Comparison of ENCODE assay signal across 11 mouse cellular contexts in the genomic region with DNA sequence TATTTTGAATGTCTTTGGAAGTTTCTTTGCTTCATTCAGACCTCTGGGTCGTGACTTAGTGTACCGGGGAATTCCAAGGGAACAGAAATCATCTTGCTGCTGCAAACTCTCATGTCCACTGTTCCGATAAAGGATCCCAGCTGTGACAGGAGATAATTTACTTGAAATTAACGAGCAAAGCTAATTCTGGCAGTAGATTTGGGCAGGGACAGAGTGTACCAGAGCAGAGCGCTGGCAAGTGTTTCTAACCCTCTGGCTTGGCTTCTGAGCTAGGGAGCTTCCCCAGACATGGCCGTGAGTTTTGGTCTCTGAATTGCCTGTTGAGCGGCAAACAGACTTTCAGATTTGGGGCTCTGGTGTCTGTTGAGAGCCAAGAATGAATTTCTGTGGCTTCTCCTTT. TPM values are rescaled to one million over a fixed set of nuclear protein-coding genes. Genes with fewer than 3 reads are reported as not detected.
DNase-seq lines count a peak whose midpoint lies in the region; ATAC-seq and TF ChIP-seq lines count a peak whose summit lies in the region.
"Had no signal": no experiment of that assay in that cellular context is flagged by ENCODE, and none has a peak within 500 bp of the region (broad histone marks: within the 10 kb centered on the region; RNA-seq: fewer than 3 reads in every experiment).

No protein-coding gene starts in this region.

- H3K27ac ChIP-seq in heart, adult 2 months: peak overlapping the region; percentile 36
- no peak overlapping the region for H3K27ac ChIP-seq in heart, embryonic 11.5 days (ENCODE audit: low read depth, low read length)
- H3K27ac ChIP-seq in limb, embryonic 15.5 days: 0 out of 2 replicates have a peak overlapping the region, but pooled peaks have one; percentile 27
- no peak overlapping the region for H3K27ac ChIP-seq in midbrain, embryonic 16.5 days (ENCODE audit: low read length)
- H3K27ac ChIP-seq: hindbrain, embryonic 15.5 days had no signal

- peak; percentile 71; the same call in 1 of the 2 replicates for TF ChIP-seq EP300 in heart, adult 2 months (IDR thresholded peaks at IDR 0.05; ENCODE audit: insufficient read depth, low read depth, low read length)

- TF ChIP-seq CTCF in heart, adult 2 months (IDR thresholded peaks at IDR 0.05): no peak
- no peak for TF ChIP-seq CTCF in brain, embryonic 14.5 days (IDR thresholded peaks at IDR 0.05; ENCODE audit: borderline replicate concordance, extremely low read depth, insufficient read depth, insufficient read length)

- no peaks in the 10 kb centered on the region for H3K27me3 ChIP-seq in heart, adult 2 months (ENCODE audit: control insufficient read depth, insufficient read depth, low read length)
- no peaks in the 10 kb centered on the region for H3K27me3 ChIP-seq in heart, embryonic 11.5 days (ENCODE audit: control insufficient read depth, insufficient read depth, low read length)
- H3K27me3 ChIP-seq in limb, embryonic 15.5 days: no peaks in the 10 kb centered on the region
- no peaks in the 10 kb centered on the region for H3K27me3 ChIP-seq in midbrain, embryonic 16.5 days (ENCODE audit: control insufficient read depth, insufficient read depth, low read depth, low read length)
- H3K27me3 ChIP-seq: hindbrain, embryonic 15.5 days had no signal

- H3K4me2 ChIP-seq in heart, embryonic 11.5 days: no peak overlapping the region
- H3K4me2 ChIP-seq in limb, embryonic 15.5 days: no peak overlapping the region
- H3K4me2 ChIP-seq in midbrain, embryonic 16.5 days (ENCODE audit: low read length): no peak overlapping the region
- H3K4me2 ChIP-seq: hindbrain, embryonic 15.5 days had no signal

- H3K9ac ChIP-seq in heart, adult 2 months (ENCODE audit: low read depth, low read length): no peak overlapping the region
- no peak overlapping the region for H3K9ac ChIP-seq in heart, embryonic 11.5 days (ENCODE audit: low read depth, low read length)
- no peak overlapping the region for H3K9ac ChIP-seq in limb, embryonic 15.5 days
- H3K9ac ChIP-seq in midbrain, embryonic 16.5 days (ENCODE audit: low read depth, low read length): no peak overlapping the region
- H3K9ac ChIP-seq: hindbrain, embryonic 15.5 days had no signal

- TF ChIP-seq POLR2A in heart, adult 2 months (IDR thresholded peaks at IDR 0.05; ENCODE audit: insufficient read depth, low read depth, low read length): no peak
- no peak for TF ChIP-seq POLR2A in brain, embryonic 14.5 days (IDR thresholded peaks at IDR 0.05; ENCODE audit: borderline replicate concordance, extremely low read depth, insufficient read depth, insufficient read length, poor library complexity, severe bottlenecking)

- WGBS in heart, adult 2 months: 40% methylated on average over 7 of the region's 7 CpGs
- WGBS in heart, embryonic 11.5 days (ENCODE audit: insufficient replicate concordance): 53% methylated on average over 7 of the region's 7 CpGs
- 36% methylated on average over 7 of the region's 7 CpGs for WGBS in limb, embryonic 15.5 days
- WGBS in midbrain, embryonic 16.5 days: 69% methylated on average over 7 of the region's 7 CpGs

- H3K36me3 ChIP-seq in heart, adult 2 months (ENCODE audit: control insufficient read depth, insufficient read depth, low read length): no peaks in the 10 kb centered on the region
- H3K36me3 ChIP-seq in heart, embryonic 11.5 days (ENCODE audit: control insufficient read depth, insufficient read depth, low read length): no peaks in the 10 kb centered on the region
- H3K36me3 ChIP-seq in limb, embryonic 15.5 days: no peaks in the 10 kb centered on the region
- no peaks in the 10 kb centered on the region for H3K36me3 ChIP-seq in midbrain, embryonic 16.5 days (ENCODE audit: control insufficient read depth, insufficient read depth, low read length)
- H3K36me3 ChIP-seq: hindbrain, embryonic 15.5 days had no signal

- H3K4me1 ChIP-seq in heart, adult 2 months (ENCODE audit: control insufficient read depth, insufficient read depth, low read length): no peaks in the 10 kb centered on the region; the same call in 1 of the 2 replicates
- H3K4me1 ChIP-seq in heart, embryonic 11.5 days (ENCODE audit: control insufficient read depth, insufficient read depth, low read length): peaks cover 3% of the 10 kb centered on the region; the same call in 1 of the 2 replicates
- peaks cover 28% of the 10 kb centered on the region for H3K4me1 ChIP-seq in limb, embryonic 15.5 days
- H3K4me1 ChIP-seq in midbrain, embryonic 16.5 days (ENCODE audit: control insufficient read depth, insufficient read depth, low read length): peaks cover 12% of the 10 kb centered on the region

- intact Hi-C loops in heart, adult 2 months (cut with DNase I): no loop called here
- intact Hi-C loops in heart, postnatal 36 days (cut with DNase I): no loop called here

- H3K79me2 ChIP-seq in heart, adult 2 months (replicated peaks; ENCODE audit: control insufficient read depth, insufficient read depth, low read length): no peaks in the 10 kb centered on the region

- no peak overlapping the region for H3K4me3 ChIP-seq in heart, adult 2 months
- H3K4me3 ChIP-seq in heart, embryonic 11.5 days (ENCODE audit: low read depth, low read length): no peak overlapping the region
- no peak overlapping the region for H3K4me3 ChIP-seq in limb, embryonic 15.5 days
- no peak overlapping the region for H3K4me3 ChIP-seq in midbrain, embryonic 16.5 days (ENCODE audit: low read depth, low read length)
- H3K4me3 ChIP-seq: hindbrain, embryonic 15.5 days had no signal

- peak; percentile 58 to 75 for DNase-seq in heart, adult 2 months
- DNase-seq in brain, embryonic 14.5 days (ENCODE audit: low read depth): peak; percentile 27
- peak; percentile 55 to 64 for DNase-seq in heart, postnatal 36 days
- no peak for DNase-seq in spleen, postnatal 4 days (ENCODE audit: low spot score in 2 of 2)
- no peak for DNase-seq in adrenal gland, postnatal 10 days

- no peaks in the 10 kb centered on the region for H3K9me3 ChIP-seq in heart, embryonic 11.5 days (replicated peaks; ENCODE audit: control insufficient read depth, low read length)
- no peaks in the 10 kb centered on the region for H3K9me3 ChIP-seq in limb, embryonic 15.5 days
- H3K9me3 ChIP-seq in midbrain, embryonic 16.5 days (replicated peaks; ENCODE audit: control insufficient read depth, low read length, poor library complexity, severe bottlenecking): no peaks in the 10 kb centered on the region
- H3K9me3 ChIP-seq: hindbrain, embryonic 15.5 days had no signal

- ATAC-seq in heart, embryonic 11.5 days (replicated peaks; ENCODE audit: insufficient number of reproducible peaks, low FRiP score, low TSS enrichment): no peak
- no peak for ATAC-seq in limb, embryonic 15.5 days (ENCODE audit: insufficient number of reproducible peaks, low FRiP score, low TSS enrichment, low read depth)
- no peak for ATAC-seq in midbrain, embryonic 16.5 days

RNA-seq across cellular contexts. Expression of gene Fam180a, which starts 23.8 kb away (rescaled TPM):
- total RNA-seq in heart, adult 2 months (2021): under 1 TPM; 0.34 to 0.41 TPM
- 0.16 and 0.23 TPM in 2 replicates for polyA plus RNA-seq in heart, adult 2 months (2012; rRNA removed)
- 0.16 and 0.31 TPM in 2 replicates for polyA plus RNA-seq in heart, embryonic 11.5 days (2014; fragmentation: Nextera tagmentation; extraction: Ambion mirVana)
- 0.11 and 0.16 TPM in 2 replicates for polyA plus RNA-seq in brain, embryonic 14.5 days (2012; rRNA removed)
- under 1 TPM; 0.65 to 0.92 TPM for total RNA-seq in heart, postnatal 36 days (2021)
- 6.8 and 8.5 TPM in 2 replicates for polyA plus RNA-seq in limb, embryonic 15.5 days (2015; fragmentation: Nextera tagmentation; extraction: Ambion mirVana)
- total RNA-seq in adrenal gland, postnatal 10 days (2021): 1 to 10 TPM; 1.1 to 2.6 TPM
- polyA plus RNA-seq in midbrain, embryonic 16.5 days (2015; fragmentation: Nextera tagmentation; extraction: Ambion mirVana): 1.5 and 1.7 TPM in 2 replicates
- total RNA-seq: CH12.LX had no signal
- polyA plus RNA-seq: forebrain, embryonic 11.5 days had no signal

RNA-seq across cellular contexts. Expression of gene Slc13a4, which starts 41.9 kb away (rescaled TPM):
- total RNA-seq in heart, adult 2 months (2021): not detected
- 0.53 and 0.70 TPM in 2 replicates for polyA plus RNA-seq in heart, adult 2 months (2012; rRNA removed)
- polyA plus RNA-seq in heart, embryonic 11.5 days (2014; fragmentation: Nextera tagmentation; extraction: Ambion mirVana): 2.4 and 2.7 TPM in 2 replicates
- polyA plus RNA-seq in brain, embryonic 14.5 days (2012; rRNA removed): 2.1 and 3.8 TPM in 2 replicates
- total RNA-seq in heart, postnatal 36 days (2021): under 1 TPM; 0.11 to 0.17 TPM
- polyA plus RNA-seq in limb, embryonic 15.5 days (2015; fragmentation: Nextera tagmentation; extraction: Ambion mirVana): 0.12 and 0.20 TPM in 2 replicates
- total RNA-seq in adrenal gland, postnatal 10 days (2021): under 1 TPM; 0.30 to 0.33 TPM
- 5.8 and 8.0 TPM in 2 replicates for polyA plus RNA-seq in midbrain, embryonic 16.5 days (2015; fragmentation: Nextera tagmentation; extraction: Ambion mirVana)
- total RNA-seq: CH12.LX had no signal

Comparison
In these comparisons a context has a peak if more than half of its experiments do, and no peak if none do; other contexts are left out.
1. H3K27ac ChIP-seq: peak in heart, adult 2 months (single experiment) and limb, embryonic 15.5 days (single experiment); none in heart, embryonic 11.5 days (single experiment) and midbrain, embryonic 16.5 days (single experiment).
2. DNase-seq: peak in heart, adult 2 months (2 of 2), brain, embryonic 14.5 days (single experiment) and heart, postnatal 36 days (2 of 2); none in spleen, postnatal 4 days (0 of 2) and adrenal gland, postnatal 10 days (single experiment).